ENCODE assay signal across 8 mouse cellular contexts in genomic region chr3:51652292-51652691, GRCm38 (mm10). TPM values are rescaled to one million over a fixed set of nuclear protein-coding genes. Genes with fewer than 3 reads are reported as not detected.
DNase-seq lines count a peak whose midpoint lies in the region; ATAC-seq and TF ChIP-seq lines count a peak whose summit lies in the region.

No protein-coding gene starts in this region.

- H3K4me2 ChIP-seq in heart, embryonic 11.5 days: peak overlapping the region; percentile 60
- peak overlapping the region; percentile 56 for H3K4me2 ChIP-seq in kidney, embryonic 15.5 days

- peak overlapping the region; percentile 54 for H3K9ac ChIP-seq in heart, embryonic 11.5 days (ENCODE audit: low read depth, low read length)
- H3K9ac ChIP-seq in kidney, embryonic 15.5 days: 0 out of 2 replicates have a peak overlapping the region, but pooled peaks have one; percentile 35
- H3K9ac ChIP-seq in liver, adult 2 months (ENCODE audit: low read depth, low read length): no peak overlapping the region

- TF ChIP-seq CTCF in liver, adult 2 months (IDR thresholded peaks at IDR 0.05; ENCODE audit: low read depth, low read length): peak; percentile 55; the same call in 1 of the 2 replicates

- H3K9me3 ChIP-seq in heart, embryonic 11.5 days (replicated peaks; ENCODE audit: control insufficient read depth, low read length): no peaks in the 10 kb centered on the region
- H3K9me3 ChIP-seq in kidney, embryonic 15.5 days (replicated peaks): no peaks in the 10 kb centered on the region

- H3K27ac ChIP-seq in heart, embryonic 11.5 days (ENCODE audit: low read depth, low read length): peak overlapping the region; percentile 73
- peak overlapping the region; percentile 78 for H3K27ac ChIP-seq in kidney, embryonic 15.5 days
- no peak overlapping the region for H3K27ac ChIP-seq in liver, adult 2 months (replicated peaks; ENCODE audit: insufficient read depth, low read depth, low read length)

- WGBS in heart, embryonic 11.5 days (ENCODE audit: insufficient replicate concordance): 5% methylated on average over 9 of the region's 9 CpGs
- 2% methylated on average over 9 of the region's 9 CpGs for WGBS in kidney, embryonic 15.5 days
- WGBS in liver, adult 2 months: 6% methylated on average over 9 of the region's 9 CpGs

- peak overlapping the region; percentile 15 for H3K4me3 ChIP-seq in heart, embryonic 11.5 days (ENCODE audit: low read depth, low read length)
- H3K4me3 ChIP-seq in kidney, embryonic 15.5 days (replicated peaks): peak overlapping the region; percentile 26
- H3K4me3 ChIP-seq in liver, adult 2 months (ENCODE audit: insufficient read depth, low read depth, low read length): no peak overlapping the region

- ATAC-seq in erythroblast, adult 5-6 weeks (replicated peaks; ENCODE audit: low FRiP score, poor library complexity, severe bottlenecking): peak; percentile 77
- ATAC-seq in heart, embryonic 11.5 days (replicated peaks; ENCODE audit: insufficient number of reproducible peaks, low FRiP score, low TSS enrichment): 0 out of 2 replicates have a peak, but pooled peaks have one; percentile 55
- ATAC-seq in kidney, embryonic 15.5 days (replicated peaks; ENCODE audit: low FRiP score): peak; percentile 50; the same call in 1 of the 2 replicates
- ATAC-seq in monocyte, adult 5-6 weeks (replicated peaks; ENCODE audit: insufficient number of reproducible peaks, low FRiP score, low TSS enrichment, poor library complexity, severe bottlenecking): peak; percentile 55

- peaks cover 25% of the 10 kb centered on the region for H3K4me1 ChIP-seq in heart, embryonic 11.5 days (ENCODE audit: control insufficient read depth, insufficient read depth, low read length)
- peaks cover 49% of the 10 kb centered on the region for H3K4me1 ChIP-seq in kidney, embryonic 15.5 days
- no peaks in the 10 kb centered on the region; the same call in 1 of the 2 replicates for H3K4me1 ChIP-seq in liver, adult 2 months (ENCODE audit: control insufficient read depth, insufficient read depth, low read length)

- H3K79me2 ChIP-seq in liver, adult 2 months (ENCODE audit: control insufficient read depth, insufficient read depth, low read length): no peaks in the 10 kb centered on the region

- no peak for TF ChIP-seq POLR2A in liver, adult 2 months (IDR thresholded peaks at IDR 0.05; ENCODE audit: extremely low read depth, insufficient read depth, low read length)

- H3K36me3 ChIP-seq in heart, embryonic 11.5 days (ENCODE audit: control insufficient read depth, insufficient read depth, low read length): no peaks in the 10 kb centered on the region
- no peaks in the 10 kb centered on the region for H3K36me3 ChIP-seq in kidney, embryonic 15.5 days
- no peaks in the 10 kb centered on the region for H3K36me3 ChIP-seq in liver, adult 2 months (ENCODE audit: control insufficient read depth, insufficient read depth, low read length)

- peak; percentile 88 for DNase-seq in CD4-positive helper T cell, adult 2 months (ENCODE audit: low read depth, low spot score)
- DNase-seq in brain, adult 2 months (ENCODE audit: low read depth, low spot score): peak; percentile 93
- DNase-seq in liver, adult 2 months (ENCODE audit: extremely low read depth, low read depth, low spot score): peak; percentile 43
- peak; percentile 82 to 88 for DNase-seq in spleen, postnatal 36 days (ENCODE audit: low spot score in 2 of 2)

- H3K27me3 ChIP-seq in heart, embryonic 11.5 days (ENCODE audit: control insufficient read depth, insufficient read depth, low read length): no peaks in the 10 kb centered on the region
- H3K27me3 ChIP-seq in kidney, embryonic 15.5 days: no peaks in the 10 kb centered on the region
- no peaks in the 10 kb centered on the region for H3K27me3 ChIP-seq in liver, adult 2 months (ENCODE audit: control insufficient read depth, insufficient read depth, low read length)

RNA-seq across cellular contexts. Expression of gene Mgst2, which starts 7.9 kb away (rescaled TPM):
- total RNA-seq in erythroblast, adult 5-6 weeks (2015; ENCODE audit: low replicate concordance): 52.9 and 77.0 TPM in 2 replicates
- 10.2 and 19.8 TPM in 2 replicates for total RNA-seq in erythroblast, adult 5-6 weeks (2017; ENCODE audit: low replicate concordance)
- polyA plus RNA-seq in heart, embryonic 11.5 days (2014; fragmentation: Nextera tagmentation; extraction: Ambion mirVana): 1.6 and 2.9 TPM in 2 replicates
- 1.6 and 3.5 TPM in 2 replicates for polyA plus RNA-seq in kidney, embryonic 15.5 days (2015; fragmentation: Nextera tagmentation; extraction: Ambion mirVana)
- not detected in 2 replicates for total RNA-seq in liver, adult 2 months (2014; rRNA removed)
- 0.02 TPM in 1 of 2 replicates, not detected in the other for polyA plus RNA-seq in liver, adult 2 months (2012; rRNA removed)
- 6.7 to 12.9 TPM (median 12.1 TPM) in 3 replicates for total RNA-seq in monocyte, adult 5-6 weeks (2017)

Comparison
In these comparisons a context has a peak if more than half of its experiments do, and no peak if none do; other contexts are left out.
1. DNase-seq: peak in every context shown above with its lines; median percentile 93 in brain, adult 2 months; 88 in CD4-positive helper T cell, adult 2 months; 85 in spleen, postnatal 36 days; 43 in liver, adult 2 months.